In the genomic region with DNA sequence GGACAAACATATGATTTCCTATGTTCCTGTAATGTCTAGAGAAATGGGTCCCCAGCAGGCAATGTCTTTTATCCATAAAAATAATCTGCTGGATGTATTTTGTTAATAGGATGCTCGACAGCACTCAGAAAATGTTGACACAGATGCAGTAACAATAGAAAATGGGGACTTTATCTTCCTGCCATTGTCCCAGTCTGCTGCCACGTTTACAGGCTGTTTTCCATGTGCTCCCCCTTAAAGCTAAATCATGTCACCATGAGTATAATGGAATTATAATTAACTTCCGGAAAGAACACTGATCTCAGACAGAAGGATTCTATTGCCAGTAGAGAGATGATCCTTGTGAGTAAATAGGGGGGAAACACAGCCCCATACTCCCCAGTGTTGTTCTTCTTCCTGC, we compare ENCODE assay signal across 18 mouse cellular contexts. TPM values are rescaled to one million over a fixed set of nuclear protein-coding genes. Genes with fewer than 3 reads are reported as not detected.
DNase-seq lines count a peak whose midpoint lies in the region; ATAC-seq and TF ChIP-seq lines count a peak whose summit lies in the region.
"Had no signal": no experiment of that assay in that cellular context is flagged by ENCODE, and none has a peak within 500 bp of the region (broad histone marks: within the 10 kb centered on the region; RNA-seq: fewer than 3 reads in every experiment).

No protein-coding gene starts in this region.

- H3K4me2 ChIP-seq in forebrain, postnatal 0 days (ENCODE audit: low read depth), result no peak overlapping the region
- no peak overlapping the region for H3K4me2 ChIP-seq in forebrain, embryonic 15.5 days (replicated peaks)
- H3K4me2 ChIP-seq in heart, postnatal 0 days (ENCODE audit: low read depth, low read length), result no peak overlapping the region
- H3K4me2 ChIP-seq in lung, embryonic 16.5 days (ENCODE audit: low read depth, low read length), result no peak overlapping the region
- H3K4me2 ChIP-seq: embryonic facial prominence, embryonic 13.5 days; hindbrain, embryonic 15.5 days had no signal

- TF ChIP-seq CTCF in forebrain, postnatal 0 days (IDR thresholded peaks at IDR 0.05; ENCODE audit: low read depth), result no peak
- TF ChIP-seq CTCF in heart, postnatal 0 days (IDR thresholded peaks at IDR 0.05; ENCODE audit: low read depth), result no peak

- no peaks in the 10 kb centered on the region for H3K4me1 ChIP-seq in forebrain, postnatal 0 days (ENCODE audit: insufficient read depth)
- no peaks in the 10 kb centered on the region for H3K4me1 ChIP-seq in forebrain, embryonic 15.5 days
- H3K4me1 ChIP-seq in heart, postnatal 0 days (ENCODE audit: control insufficient read depth, insufficient read depth), result 0 out of 2 replicates have a peak, but pooled peaks cover 4% of the 10 kb centered on the region
- peaks cover 6% of the 10 kb centered on the region; the same call in 1 of the 2 replicates for H3K4me1 ChIP-seq in lung, embryonic 16.5 days (replicated peaks; ENCODE audit: control insufficient read depth, insufficient read depth, low read length)
- H3K4me1 ChIP-seq in brown adipose tissue, adult 24 weeks (ENCODE audit: control insufficient read depth, insufficient read depth, insufficient read length, low read length), result peaks cover 3% of the 10 kb centered on the region; the same call in 1 of the 2 replicates
- H3K4me1 ChIP-seq: hindbrain, embryonic 15.5 days had no signal

- peak; percentile 36 for ATAC-seq in forebrain, postnatal 0 days
- no peak for ATAC-seq in forebrain, embryonic 15.5 days (replicated peaks)
- ATAC-seq in heart, postnatal 0 days (ENCODE audit: insufficient read depth, low read depth), result peak; percentile 36; the same call in 1 of the 2 replicates
- peak; percentile 35; the same call in 1 of the 2 replicates for ATAC-seq in lung, embryonic 16.5 days (ENCODE audit: low read depth)
- ATAC-seq: activated CD4-positive, CD25-positive, alpha-beta regulatory T cell, adult 4 months; Patski had no signal

- H3K4me3 ChIP-seq in forebrain, postnatal 0 days (ENCODE audit: low read depth, low read length), result no peak overlapping the region
- H3K4me3 ChIP-seq in forebrain, embryonic 15.5 days, result no peak overlapping the region
- no peak overlapping the region for H3K4me3 ChIP-seq in heart, postnatal 0 days (ENCODE audit: low read depth, low read length)
- no peak overlapping the region for H3K4me3 ChIP-seq in lung, embryonic 16.5 days (ENCODE audit: low read length)
- H3K4me3 ChIP-seq in brown adipose tissue, adult 24 weeks (ENCODE audit: insufficient read depth, low read depth, low read length), result no peak overlapping the region
- H3K4me3 ChIP-seq: embryonic facial prominence, embryonic 13.5 days; hindbrain, embryonic 15.5 days had no signal

- peak; percentile 49; the same call in 1 of the 2 replicates for TF ChIP-seq EP300 in heart, postnatal 0 days (IDR thresholded peaks at IDR 0.05; ENCODE audit: low read depth)

- H3K9me3 ChIP-seq in forebrain, postnatal 0 days (ENCODE audit: low read length), result no peaks in the 10 kb centered on the region
- H3K9me3 ChIP-seq in forebrain, embryonic 15.5 days, result no peaks in the 10 kb centered on the region
- H3K9me3 ChIP-seq in heart, postnatal 0 days (replicated peaks; ENCODE audit: control insufficient read depth, low read length), result no peaks in the 10 kb centered on the region
- H3K9me3 ChIP-seq in lung, embryonic 16.5 days (ENCODE audit: control insufficient read depth, low read length), result no peaks in the 10 kb centered on the region
- H3K9me3 ChIP-seq: embryonic facial prominence, embryonic 13.5 days; hindbrain, embryonic 15.5 days had no signal

- 36% methylated on average over 3 of the region's 3 CpGs for WGBS in forebrain, postnatal 0 days
- 43% methylated on average over 3 of the region's 3 CpGs for WGBS in forebrain, embryonic 15.5 days
- WGBS in heart, postnatal 0 days, result 45% methylated on average over 3 of the region's 3 CpGs
- WGBS in lung, embryonic 16.5 days, result 54% methylated on average over 3 of the region's 3 CpGs

- no peak overlapping the region for H3K9ac ChIP-seq in forebrain, postnatal 0 days
- H3K9ac ChIP-seq in forebrain, embryonic 15.5 days (replicated peaks), result no peak overlapping the region
- H3K9ac ChIP-seq in heart, postnatal 0 days (replicated peaks; ENCODE audit: low read depth, low read length), result no peak overlapping the region
- no peak overlapping the region for H3K9ac ChIP-seq in lung, embryonic 16.5 days (ENCODE audit: low read length)
- H3K9ac ChIP-seq: embryonic facial prominence, embryonic 13.5 days; hindbrain, embryonic 15.5 days had no signal

- H3K27me3 ChIP-seq in forebrain, postnatal 0 days (ENCODE audit: insufficient read depth, low read length), result no peaks in the 10 kb centered on the region
- no peaks in the 10 kb centered on the region for H3K27me3 ChIP-seq in forebrain, embryonic 15.5 days
- no peaks in the 10 kb centered on the region for H3K27me3 ChIP-seq in heart, postnatal 0 days (ENCODE audit: control insufficient read depth, insufficient read depth, low read length)
- no peaks in the 10 kb centered on the region for H3K27me3 ChIP-seq in lung, embryonic 16.5 days (ENCODE audit: control insufficient read depth, insufficient read depth, low read depth, low read length)
- H3K27me3 ChIP-seq: CH12.LX; embryonic facial prominence, embryonic 13.5 days; hindbrain, embryonic 15.5 days; Patski had no signal

- H3K36me3 ChIP-seq in forebrain, postnatal 0 days (ENCODE audit: insufficient read depth), result no peaks in the 10 kb centered on the region
- no peaks in the 10 kb centered on the region for H3K36me3 ChIP-seq in forebrain, embryonic 15.5 days
- H3K36me3 ChIP-seq in heart, postnatal 0 days (replicated peaks; ENCODE audit: control insufficient read depth, insufficient read depth, low read length), result no peaks in the 10 kb centered on the region
- no peaks in the 10 kb centered on the region for H3K36me3 ChIP-seq in lung, embryonic 16.5 days (ENCODE audit: control insufficient read depth, insufficient read depth, low read length)
- H3K36me3 ChIP-seq: embryonic facial prominence, embryonic 13.5 days; hindbrain, embryonic 15.5 days had no signal

- DNase-seq in forebrain, postnatal 0 days, result no peak
- no peak for DNase-seq in heart, postnatal 0 days (ENCODE audit: low spot score)
- DNase-seq in heart, postnatal 4 days, result no peak
- DNase-seq in lung, postnatal 4 days, result no peak
- DNase-seq: adrenal gland, postnatal 14 days; cerebellum, adult 18-20 months; cerebellum, adult 9-11 months; cerebellum, postnatal 36 days; gastrocnemius, postnatal 36 days; kidney, adult 11 months had no signal

- H3K27ac ChIP-seq in forebrain, postnatal 0 days (ENCODE audit: low read depth, low read length), result no peak overlapping the region
- H3K27ac ChIP-seq in forebrain, embryonic 15.5 days (replicated peaks), result no peak overlapping the region
- no peak overlapping the region for H3K27ac ChIP-seq in heart, postnatal 0 days (ENCODE audit: low read depth)
- no peak overlapping the region for H3K27ac ChIP-seq in lung, embryonic 16.5 days (ENCODE audit: low read length)
- H3K27ac ChIP-seq in brown adipose tissue, adult 24 weeks (replicated peaks; ENCODE audit: low read depth, low read length), result 0 out of 2 replicates have a peak overlapping the region, but pooled peaks have one; percentile 36
- H3K27ac ChIP-seq: embryonic facial prominence, embryonic 13.5 days; hindbrain, embryonic 15.5 days had no signal

RNA-seq across cellular contexts. Expression of a gene that starts 42.1 kb away (rescaled TPM):
- 78.8 and 87.1 TPM in 2 replicates for total RNA-seq in forebrain, postnatal 0 days (2014; rRNA removed)
- polyA plus RNA-seq in forebrain, postnatal 0 days (2015; fragmentation: Nextera tagmentation; extraction: Ambion mirVana), result 100.0 and 146 TPM in 2 replicates
- polyA plus RNA-seq in forebrain, embryonic 15.5 days (2015; fragmentation: Nextera tagmentation; extraction: Ambion mirVana), result 79.0 and 80.2 TPM in 2 replicates
- 65.3 and 92.1 TPM in 2 replicates for total RNA-seq in heart, postnatal 0 days (2014; rRNA removed; ENCODE audit: low replicate concordance)
- 54.6 and 59.6 TPM in 2 replicates for polyA plus RNA-seq in heart, postnatal 0 days (2015; fragmentation: Nextera tagmentation; extraction: Ambion mirVana)
- 10 to 100 TPM; 62.0 to 68.7 TPM for total RNA-seq in heart, postnatal 4 days (2021)
- 86.9 and 95.5 TPM in 2 replicates for polyA plus RNA-seq in lung, embryonic 16.5 days (2015; fragmentation: Nextera tagmentation; extraction: Ambion mirVana)
- polyA plus RNA-seq in brown adipose tissue, adult 24 weeks (2012; ENCODE audit: insufficient read depth, insufficient read length, missing spikeins), result 28.4 and 31.5 TPM in 2 replicates
